In the genomic region with DNA sequence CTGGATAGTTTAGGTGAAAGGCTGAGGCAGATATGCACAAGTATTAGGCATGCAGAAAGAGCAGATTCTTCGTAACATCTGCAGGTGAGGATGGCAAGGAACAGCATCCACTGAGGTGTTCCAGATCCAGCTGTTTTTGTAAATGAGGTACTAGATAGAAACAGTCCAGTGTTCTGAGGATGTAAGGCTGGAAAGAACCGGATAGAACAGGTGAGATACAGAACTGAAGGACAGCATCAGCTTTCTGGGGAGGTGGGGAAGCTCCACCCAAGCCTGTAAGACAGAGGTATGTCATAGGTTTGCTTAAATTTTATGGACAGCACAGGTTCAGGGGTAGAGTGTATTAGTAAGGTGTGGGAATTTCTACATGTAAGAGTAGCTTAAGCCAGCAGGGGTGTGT, we compare ENCODE assay signal across 14 mouse cellular contexts.
"Had no signal": no experiment of that assay in that cellular context is flagged by ENCODE, and none has a peak within 500 bp of the region (broad histone marks: within the 10 kb centered on the region; RNA-seq: fewer than 3 reads in every experiment).

No protein-coding gene starts in this region.

- H3K9me3 ChIP-seq: midbrain, embryonic 10.5 days; midbrain, embryonic 12.5 days; midbrain, embryonic 15.5 days; neural tube, embryonic 12.5 days; stomach, embryonic 15.5 days had no signal

- H3K27ac ChIP-seq: midbrain, embryonic 10.5 days; midbrain, embryonic 12.5 days; midbrain, embryonic 15.5 days; neural tube, embryonic 12.5 days; stomach, embryonic 15.5 days; stomach, postnatal 0 days had no signal

- ATAC-seq: midbrain, embryonic 15.5 days had no signal

- H3K9ac ChIP-seq: lung, embryonic 14.5 days; midbrain, embryonic 12.5 days; midbrain, embryonic 15.5 days; neural tube, embryonic 12.5 days; stomach, embryonic 15.5 days had no signal

- H3K36me3 ChIP-seq: midbrain, embryonic 10.5 days; midbrain, embryonic 12.5 days; midbrain, embryonic 15.5 days; neural tube, embryonic 12.5 days; stomach, embryonic 15.5 days had no signal

- H3K27me3 ChIP-seq: stomach, embryonic 15.5 days had no signal

- DNase-seq: lung, adult 18-20 months; lung, embryonic 14.5 days; lung, postnatal 10 days; lung, postnatal 4 days; right cerebral cortex, postnatal 14 days; thymus, adult 2 months; thymus, postnatal 25 days; thymus, postnatal 4 days had no signal

- H3K4me2 ChIP-seq: lung, embryonic 14.5 days; midbrain, embryonic 12.5 days; midbrain, embryonic 15.5 days; neural tube, embryonic 12.5 days; stomach, embryonic 15.5 days had no signal

- H3K4me3 ChIP-seq: midbrain, embryonic 10.5 days; midbrain, embryonic 12.5 days; midbrain, embryonic 15.5 days; neural tube, embryonic 12.5 days; stomach, embryonic 15.5 days had no signal
